Mouse (Mus musculus) cerebellum, adult 11 months (tissue): ENCODE results near the gene Nup62.

Experiments
- DNase-seq: peaks from one replicate; pipeline ENCODE4 v3.0.0; 2022

Gene Nup62

DNA sequence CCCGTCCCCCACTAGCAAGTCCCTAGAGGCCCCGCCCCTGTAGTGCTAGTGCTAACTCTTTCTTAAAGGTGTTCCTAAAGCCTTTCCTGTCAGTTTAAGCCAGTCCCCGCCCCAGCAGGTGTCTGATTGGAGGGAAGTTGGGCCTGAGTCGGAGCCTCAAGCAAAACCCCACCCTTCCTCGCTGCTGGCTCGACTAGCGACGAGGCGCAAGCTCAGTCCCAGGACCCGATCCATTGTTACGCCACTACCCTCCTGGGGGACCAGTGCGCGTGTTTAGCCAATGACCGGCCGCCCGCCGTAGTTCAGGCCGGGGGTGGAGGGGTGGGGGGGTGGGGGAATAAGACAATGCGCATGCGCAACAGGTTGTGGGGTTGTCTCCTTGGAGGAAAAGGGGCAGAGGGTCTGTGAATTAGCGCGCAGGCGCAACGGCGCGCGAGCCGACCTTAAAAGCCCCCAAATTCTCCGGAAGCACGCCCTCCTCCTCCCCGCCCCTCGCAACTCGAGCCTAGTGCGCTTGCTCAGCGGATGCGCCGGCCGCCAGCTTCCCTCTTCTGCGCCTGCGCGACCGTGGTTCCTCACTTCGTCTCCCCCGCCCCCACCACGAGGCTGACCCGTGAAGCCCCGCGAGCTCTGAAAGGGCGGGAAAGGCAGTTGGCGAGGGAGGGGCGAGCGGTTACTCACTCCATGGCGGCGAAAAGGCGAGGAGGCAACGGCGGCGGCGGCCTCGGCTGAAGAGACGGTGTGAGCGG, at the start of gene Nup62, which contains the start of gene Il4i1:
Gene Nup62, plus strand, starts transcription at position 368 of the 749 bp plus-strand sequence.
Gene Il4i1, plus strand, starts transcription at position 667 of the 749 bp plus-strand sequence.
- DNase-seq = peak; percentile 98

DNA sequence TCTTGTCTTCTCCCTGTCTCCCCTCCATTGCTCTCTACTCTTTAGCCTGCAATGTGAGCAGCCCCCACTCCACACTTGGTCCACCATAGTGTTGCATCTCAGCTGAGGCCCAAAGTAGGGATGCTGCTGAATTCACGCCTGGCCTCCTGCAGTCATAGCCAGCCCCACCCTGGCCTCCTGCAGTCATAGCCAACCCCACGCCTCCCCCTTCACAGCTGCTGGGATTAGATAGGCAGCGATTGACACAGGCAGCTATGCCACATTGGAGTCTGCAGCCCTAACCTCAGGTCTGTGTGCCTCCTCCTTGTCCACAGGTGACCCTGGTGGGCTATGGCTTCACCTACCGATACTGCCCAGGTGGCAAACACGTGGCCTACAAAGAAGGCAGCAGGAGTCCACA, 47.8 kb upstream of the Nup62 start:
- no peak for DNase-seq

DNA sequence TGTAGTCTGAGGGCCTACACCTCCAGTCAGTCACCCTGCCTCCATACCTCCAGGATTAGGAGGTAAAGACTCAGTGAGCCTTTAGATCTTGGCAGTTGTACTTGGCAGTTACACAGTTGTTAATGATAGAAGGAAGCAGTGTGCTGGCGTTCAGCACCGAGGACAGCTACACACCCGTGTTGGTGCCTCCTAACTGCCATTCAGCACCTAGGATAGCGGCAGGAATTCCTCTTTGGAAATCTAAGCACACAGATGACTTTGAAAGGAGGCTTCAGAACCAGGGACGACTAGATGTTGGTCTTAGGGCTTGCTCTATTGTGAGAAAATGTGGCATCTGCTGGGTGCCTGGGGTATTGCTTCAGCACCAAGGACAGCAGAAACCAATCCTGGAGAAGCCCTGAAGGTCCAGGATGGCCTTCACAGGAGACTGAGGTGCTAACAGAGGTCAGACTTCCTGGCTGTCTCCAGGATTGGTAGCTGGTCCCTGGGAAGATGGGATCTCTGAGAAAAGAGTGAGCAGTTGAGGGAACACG, 45.8 kb upstream of the Nup62 start:
- DNase-seq = no peak

DNA sequence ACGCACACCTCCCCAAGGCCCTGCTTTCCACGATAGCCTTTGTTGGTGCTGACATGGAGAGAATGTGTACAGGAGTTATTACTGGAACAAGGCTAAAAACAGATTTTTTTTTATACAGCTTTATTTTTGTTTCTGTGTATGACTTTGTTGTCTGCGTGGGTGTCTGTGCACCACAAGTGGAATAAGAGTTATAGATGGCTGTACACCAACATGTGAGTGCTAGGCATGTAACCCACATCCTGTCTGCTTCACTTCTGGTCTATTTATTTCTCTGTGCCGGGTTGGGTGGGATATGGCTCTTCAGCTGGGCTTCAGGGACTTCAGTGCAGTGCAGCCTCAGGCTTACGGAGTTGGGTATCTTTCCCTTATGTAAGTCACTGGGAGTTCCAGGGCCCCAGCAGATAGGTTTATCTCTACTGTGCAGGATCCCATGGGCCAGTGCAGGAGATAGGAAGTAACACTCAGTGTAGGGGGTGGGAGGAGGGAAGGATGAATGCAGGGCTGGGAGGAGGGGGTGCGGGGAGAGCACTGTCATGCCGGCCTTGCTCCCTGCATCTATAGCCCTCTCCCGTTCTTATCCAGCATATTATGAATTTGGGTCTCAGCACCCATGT, 43.2 kb upstream of the Nup62 start:
- DNase-seq = no peak

DNA sequence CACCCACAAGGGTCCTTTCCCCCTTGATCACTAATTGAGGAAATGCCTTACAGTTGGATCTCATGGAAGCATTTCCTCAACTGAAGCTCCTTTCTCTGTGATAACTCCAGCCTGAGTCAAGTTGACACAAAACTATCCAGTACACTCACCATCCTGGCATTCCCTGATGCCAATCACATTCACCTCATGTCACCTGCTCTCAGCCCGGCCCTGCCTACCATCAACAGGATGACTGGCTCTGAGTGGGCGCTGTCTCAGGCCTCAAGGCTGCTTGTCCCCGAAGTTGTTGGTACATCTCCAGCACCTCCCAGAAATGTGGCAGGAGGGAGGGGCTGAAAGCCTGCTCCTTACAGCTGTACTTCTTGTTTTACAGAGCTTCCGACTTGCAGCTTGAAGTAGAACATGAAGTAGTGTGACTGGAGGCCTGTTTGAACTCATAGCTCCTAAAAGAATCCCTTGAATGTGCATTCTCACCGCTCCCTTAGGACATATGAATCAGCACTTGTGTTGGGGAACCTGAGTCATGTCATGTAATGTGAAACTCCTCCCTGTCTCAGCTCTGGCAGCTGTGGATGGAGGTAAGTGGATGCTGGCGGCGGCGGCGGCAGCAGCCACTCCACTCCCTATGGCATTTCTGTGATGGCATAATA, 38.9 kb upstream of the Nup62 start:
- DNase-seq = no peak

DNA sequence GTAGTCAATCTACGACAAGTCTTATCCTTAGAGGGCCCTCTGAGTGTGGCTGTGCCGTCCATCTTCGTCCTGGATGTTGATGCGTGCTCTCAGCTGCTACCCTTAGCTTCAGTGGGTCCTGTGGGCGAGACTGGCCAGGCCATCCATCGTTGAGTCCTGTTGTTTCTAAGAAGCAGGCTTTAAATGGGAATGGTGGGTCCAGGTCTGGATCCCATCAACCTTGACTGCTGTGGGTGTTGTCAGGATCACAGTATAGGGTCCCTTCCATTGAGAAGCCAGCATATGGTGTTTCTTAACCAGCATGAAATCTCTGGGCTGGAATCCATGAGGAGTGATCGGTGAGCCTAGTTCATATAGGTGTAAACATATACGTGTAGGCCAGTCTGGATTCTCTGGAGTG, 35.8 kb upstream of the Nup62 start:
- DNase-seq = no peak

DNA sequence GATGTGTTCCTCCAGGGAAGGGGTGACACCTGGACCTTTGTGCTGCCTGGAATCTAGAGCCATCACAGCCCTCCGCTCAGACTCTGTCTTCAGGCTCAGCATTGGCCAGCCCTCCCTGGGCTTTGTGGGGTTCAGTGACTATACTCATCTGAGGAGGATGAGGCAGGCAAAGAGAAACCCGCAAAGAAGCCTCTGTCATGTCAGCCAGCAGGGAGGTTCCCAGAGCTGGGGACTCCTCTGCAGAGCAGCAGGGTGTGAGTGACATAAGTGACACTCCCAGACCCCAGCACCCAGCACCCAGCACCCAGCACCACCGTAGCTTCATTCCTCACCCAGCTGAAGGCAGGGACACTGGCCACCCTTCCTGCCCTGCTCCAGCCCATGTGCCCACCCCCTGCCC, 26.4 kb upstream of the Nup62 start:
- no peak for DNase-seq

DNA sequence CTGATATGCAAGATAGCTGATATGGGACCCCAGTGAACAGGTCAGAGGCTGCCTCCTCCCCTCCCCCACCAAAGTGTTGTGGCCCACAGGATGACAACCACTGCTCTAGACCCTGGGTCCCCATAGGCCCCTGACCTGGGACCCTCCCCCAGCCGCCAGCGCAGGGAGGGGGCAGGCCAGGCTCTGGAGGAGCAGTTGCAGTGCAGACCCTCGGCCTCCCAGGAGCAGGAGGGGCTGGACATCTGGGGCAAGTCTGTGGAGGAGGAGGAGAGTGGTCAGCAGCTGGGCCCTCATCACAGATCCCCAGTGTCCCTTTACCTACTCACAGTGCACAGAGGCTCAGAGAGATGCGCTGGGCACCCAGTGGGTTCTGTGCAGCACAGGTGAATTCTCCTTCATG, 25.8 kb upstream of the Nup62 start:
- DNase-seq = no peak

DNA sequence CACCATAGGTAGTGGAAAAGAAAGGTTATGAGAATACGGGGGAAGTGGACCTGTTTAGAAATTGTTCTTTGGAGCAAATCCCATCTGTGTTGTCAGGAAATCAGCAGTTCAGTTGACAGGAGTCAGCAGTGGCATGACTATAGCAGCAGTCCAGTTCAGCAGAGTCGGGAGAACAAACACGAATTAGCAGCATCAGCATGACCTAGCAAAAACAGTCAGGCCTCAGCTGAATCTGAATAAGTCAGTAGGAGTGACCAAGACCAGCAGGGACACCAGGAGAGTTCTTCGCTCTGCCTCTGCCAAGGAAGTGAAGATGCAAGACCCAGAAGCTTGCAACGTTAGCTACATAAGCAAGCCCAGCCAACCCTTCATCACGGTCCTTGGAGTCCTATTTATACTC, 23.1 kb upstream of the Nup62 start:
- no peak for DNase-seq

DNA sequence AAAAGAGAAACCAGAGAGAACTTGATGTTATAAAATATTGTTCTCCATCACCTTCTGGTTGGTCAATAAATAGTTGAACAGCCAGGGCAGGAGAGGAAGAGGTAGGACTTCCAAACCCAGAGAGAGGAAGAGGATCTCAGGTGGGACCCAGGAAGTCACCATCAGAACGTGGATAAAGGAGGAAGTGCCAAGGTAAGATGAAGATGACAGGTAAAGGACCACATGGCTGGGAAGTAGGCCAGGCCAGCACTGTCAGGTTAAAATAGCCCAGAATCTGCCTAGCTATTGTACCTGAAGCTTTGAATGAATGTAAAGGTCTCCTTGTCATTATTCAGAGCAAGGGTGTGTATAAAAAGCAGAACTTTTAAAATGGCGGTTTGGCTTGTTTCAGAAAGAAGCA, 7.0 kb upstream of the Nup62 start:
- DNase-seq = no peak

DNA sequence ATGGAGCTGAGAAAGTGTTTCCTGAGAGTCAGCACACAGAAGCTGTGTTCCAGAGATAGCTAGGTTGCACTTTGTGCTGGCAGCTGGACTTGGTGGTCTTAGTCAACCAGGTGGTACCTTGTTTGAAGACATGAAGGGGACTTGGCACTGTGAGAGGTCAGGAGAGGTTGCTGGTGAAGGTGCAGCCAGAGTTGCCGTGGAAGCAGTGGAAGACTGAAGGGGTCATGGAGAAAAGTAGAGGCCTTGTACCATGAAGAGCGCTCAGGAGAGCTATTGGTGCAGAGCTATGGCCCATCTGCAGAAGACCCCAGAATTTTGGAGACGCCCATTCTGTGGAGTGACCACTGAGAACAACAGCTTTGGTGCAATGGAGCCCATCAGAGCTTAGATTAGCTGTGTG, 6.4 kb upstream of the Nup62 start:
- no peak for DNase-seq

DNA sequence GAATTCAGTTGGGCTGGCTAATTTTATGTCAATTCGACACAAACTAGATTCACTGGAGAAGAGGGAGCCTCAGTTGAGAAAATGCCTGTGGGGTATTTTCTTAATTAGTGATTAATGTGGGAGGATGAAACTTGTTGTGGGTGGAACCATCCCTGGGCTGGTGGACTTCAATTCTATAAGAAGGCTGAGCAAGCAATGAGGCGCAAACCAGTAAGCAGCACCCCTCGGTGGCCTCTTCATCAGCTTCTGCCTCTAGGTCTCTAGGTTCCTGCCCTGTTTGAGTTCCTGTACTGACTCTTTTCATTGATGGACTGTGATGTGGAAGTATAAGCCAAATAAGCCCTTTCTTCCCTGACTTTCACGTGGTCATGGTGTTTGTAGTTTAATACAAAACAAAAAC, 5.5 kb upstream of the Nup62 start:
- no peak for DNase-seq

DNA sequence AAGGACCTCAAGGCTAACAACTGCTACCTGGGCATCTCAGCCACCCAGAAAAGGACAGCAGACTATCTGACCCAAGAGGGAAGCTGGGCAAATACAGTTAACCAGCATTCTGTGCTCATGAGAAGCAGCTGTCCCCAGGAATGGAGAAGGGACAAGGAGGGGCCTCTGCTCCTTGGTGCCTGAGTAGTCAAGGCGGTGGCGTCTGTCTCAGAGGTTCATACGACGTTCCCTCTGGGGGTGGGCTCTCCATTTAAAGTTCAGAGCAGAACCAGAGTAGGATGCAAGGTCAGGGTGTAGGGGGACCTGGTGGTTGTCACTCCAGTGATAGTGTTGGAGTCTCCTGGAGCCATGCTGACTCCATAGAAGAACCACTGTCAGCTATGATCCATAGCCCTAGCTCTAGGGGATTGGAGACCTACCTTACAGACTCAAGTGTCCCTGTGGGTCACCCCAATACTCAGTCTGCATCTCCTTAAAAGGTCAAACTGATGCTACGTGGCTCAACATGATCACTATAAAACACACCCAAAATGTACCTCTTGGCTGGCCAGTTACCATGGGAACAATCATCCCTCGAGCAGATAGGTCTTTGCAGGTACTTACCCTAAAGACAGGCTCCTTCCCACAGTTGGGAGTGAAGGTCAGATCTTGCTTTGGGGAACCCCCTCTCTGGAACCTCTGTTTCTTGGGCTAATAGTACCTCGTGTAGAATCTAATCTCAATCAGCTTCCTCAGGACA, 4.9 kb upstream of the Nup62 start:
- DNase-seq = no peak

DNA sequence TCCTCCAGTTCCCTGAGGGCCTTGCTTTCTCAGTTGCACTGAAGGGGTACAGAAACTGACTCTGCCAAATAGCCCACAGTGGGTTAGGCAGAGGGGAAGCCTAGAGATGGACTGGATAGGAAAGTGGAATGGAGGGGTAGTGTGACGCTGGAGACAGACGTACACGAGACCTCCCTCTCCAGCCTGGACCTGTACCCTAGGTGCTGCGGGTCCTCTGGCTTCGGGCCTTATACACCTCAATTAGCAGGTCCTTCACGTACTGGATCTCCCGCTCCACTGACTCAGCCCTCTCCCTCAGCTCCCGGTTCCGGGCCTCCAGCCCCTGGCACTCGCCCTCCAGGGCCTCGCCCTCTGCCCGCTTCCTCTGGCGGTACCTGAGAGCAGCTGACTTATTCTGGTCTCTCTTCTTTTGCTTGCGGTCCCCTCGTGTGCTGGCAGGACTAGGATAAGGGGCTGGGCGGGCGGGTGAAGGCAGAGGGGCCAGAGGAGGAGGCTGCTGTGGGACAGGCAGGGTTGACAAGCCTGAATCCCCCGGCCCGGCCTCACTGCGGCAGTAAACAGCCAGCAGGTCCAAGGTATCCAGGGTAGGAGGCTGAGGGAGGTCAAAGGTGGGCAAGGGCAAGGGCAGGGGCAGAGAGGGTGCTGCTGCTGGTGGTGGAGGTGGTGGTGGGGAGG, 3.1 kb upstream of the Nup62 start:
- no peak for DNase-seq

DNA sequence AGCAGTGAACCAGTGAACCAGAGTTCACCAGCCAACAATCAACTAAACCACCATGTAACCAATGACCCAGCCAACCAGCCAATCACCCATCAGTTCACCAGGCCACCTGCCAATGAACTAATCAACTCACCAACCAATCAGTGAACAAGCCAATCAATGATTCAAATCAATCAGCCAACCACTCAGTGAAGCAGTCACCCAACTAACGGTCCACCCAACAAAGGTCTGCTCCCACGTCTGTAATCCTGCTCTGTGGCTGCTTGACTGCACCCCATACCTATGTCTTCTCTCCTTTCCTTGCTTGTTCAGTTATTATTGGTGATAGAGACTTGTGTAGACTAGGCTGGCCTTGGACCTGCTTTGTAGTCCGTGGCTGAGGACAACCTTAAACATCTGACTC, 1.9 kb upstream of the Nup62 start:
- no peak for DNase-seq

DNA sequence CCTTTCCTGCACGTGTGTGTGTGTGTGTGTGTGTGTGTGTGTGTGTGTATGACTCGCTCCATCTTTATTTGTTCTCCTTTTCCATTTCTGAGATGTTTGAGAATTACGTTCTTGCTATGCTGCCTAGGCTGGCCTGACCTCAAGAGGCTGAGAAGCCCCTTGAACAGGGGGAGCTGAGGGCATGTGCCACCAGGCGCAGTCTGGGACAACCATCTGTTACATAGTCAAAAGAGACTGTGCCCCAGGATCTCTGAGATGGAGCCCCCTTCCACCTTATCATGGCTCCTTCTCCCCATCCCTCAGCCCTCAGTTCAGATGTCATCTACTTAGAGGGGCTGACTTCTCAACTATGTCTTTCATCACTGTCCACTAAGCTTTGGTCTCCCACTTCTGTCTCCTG, 1.5 kb upstream of the Nup62 start:
- no peak for DNase-seq

DNA sequence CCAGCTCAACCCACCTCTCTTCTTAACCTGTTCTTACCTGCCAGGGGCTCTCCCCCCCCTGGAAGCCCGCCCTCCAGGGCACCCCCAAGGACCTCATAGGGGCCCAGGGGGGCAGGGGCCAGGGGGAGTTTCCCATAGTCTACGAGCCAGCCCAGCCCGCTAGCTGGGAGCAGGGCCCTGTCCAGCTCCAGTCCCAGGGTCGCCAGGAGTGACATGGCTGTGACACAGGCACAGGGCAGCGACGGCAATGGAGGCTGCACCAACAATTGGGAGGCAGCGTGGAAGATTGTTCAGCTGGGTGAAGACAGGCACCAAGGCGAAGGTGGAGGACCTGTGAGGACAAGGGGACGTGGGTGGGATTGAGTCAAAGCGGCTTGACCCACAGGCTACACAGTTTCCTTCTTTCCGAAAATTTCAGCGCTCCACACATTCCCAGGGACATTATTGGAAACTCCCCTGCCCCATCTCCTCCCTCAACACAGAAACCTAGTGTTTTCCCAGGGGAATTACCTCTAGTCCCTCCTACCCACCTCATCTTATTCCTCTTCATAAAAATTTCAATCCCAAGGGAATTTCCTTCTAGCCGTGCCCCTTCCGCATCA, 835 bp upstream of the Nup62 start:
- peak; percentile 46 for DNase-seq

DNA sequence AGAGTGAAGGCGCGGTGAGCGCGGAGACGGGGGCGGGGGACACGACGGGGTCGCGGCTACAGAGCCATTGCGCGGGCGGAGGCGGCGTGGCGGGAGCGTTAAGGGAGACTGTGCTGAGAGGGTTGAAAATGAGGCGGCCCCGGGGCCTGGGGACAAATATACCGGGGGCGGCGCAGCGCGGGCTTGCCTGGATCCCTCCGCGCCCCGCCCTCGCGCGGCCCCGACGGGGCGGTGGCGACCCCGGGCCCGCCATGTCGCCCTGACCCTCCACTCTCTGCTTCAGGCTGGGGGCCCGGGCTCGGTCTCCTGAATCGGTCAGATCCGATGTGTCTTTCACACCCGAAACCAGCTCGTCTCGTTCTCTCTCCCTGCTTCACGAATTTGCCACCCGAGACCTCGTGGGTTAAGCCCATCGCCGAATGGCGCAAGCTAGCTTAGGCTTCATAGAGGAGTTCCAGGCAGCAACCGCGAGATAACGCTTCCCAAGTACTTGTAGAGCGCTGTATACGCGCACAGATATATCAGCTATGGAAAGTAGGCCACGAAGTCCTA, 658 bp downstream of the Nup62 start, which contains the start of gene Atf5:
Gene Atf5, minus strand, starts transcription at position 189 of the 552 bp plus-strand sequence.
- no peak for DNase-seq

DNA sequence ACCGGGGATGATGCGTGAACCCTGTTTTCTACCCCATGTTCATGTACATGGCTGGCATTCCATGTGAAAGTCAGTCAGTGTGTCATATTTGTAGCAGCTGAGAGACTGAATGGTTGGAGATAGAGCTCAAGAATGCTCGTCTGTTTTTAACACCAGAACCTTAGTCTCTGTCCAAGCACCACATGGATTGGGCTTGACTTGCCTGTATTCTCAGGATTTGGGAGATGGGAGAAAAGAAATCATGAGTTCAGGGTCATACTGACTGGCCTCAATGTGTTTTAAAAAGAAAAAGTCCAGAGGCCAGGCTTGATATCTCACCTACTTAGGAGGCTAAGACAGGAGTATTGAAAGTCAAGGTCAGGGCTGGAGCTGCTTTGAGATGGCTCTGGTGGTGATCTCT, 1.6 kb downstream of the Nup62 start:
- DNase-seq = no peak

DNA sequence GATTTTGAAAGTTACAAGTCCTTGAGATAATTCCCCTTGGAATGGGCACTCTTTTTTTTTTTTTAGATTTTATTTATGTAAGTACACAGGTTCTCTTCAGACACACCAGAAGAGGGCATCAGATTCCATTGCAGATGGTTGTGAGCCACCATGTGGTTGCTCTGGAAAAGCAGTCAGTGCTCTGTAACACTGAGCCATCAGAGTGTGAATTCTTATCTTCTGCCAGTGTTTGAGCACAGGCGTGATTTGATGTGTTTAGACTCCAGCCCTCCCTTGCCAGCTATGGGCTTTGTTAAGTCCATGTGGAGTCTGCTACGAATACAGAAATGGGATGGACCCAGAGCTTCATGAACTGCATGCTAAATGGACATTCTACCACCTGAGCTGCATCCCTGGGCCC, 2.3 kb downstream of the Nup62 start:
- peak; percentile 9 for DNase-seq

DNA sequence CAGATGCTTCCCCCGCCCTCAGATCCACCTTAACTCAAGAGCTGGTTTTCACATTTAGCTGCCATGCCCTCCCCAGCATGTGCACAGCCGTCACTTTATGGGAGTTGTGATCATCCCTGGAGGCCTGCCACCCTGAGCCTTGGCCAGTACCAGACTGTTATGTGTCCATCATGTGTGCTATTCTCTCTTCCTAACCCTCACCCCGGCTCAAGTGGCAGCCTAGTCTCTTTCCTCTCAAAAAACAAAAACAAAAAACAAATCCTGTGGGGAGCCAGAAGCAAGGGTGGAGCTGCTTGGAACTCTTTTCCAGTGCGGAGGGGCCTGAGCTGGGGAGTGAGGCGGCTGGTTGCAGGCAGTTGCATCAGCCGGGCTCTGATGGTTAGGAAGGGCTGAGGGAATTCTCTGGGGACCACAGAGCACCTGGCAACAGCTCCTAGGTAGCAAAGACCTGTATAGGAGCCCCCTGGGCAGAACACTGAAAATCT, 2.9 kb downstream of the Nup62 start:
- peak; percentile 25 for DNase-seq

DNA sequence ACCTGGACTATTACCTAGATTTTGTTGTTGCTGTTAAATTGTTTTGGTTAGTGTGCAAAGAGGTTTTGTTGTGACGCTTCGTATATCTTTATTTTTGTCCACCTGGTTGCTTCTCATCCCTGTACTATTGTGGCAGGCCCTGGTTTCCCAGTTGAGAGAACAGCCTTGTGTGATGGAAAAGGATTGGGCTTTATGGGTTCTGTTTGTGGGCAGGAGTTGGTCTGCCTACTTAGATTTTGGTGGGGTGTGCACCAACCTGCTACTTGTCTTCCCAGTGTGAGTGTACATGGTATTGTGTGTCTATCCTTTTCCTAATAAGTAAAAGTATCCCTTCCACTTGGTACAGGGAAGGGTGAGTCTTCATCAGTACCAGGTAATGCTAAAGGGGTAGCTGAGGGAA, 3.5 kb downstream of the Nup62 start:
- DNase-seq = no peak
